26 mouse cellular contexts compared by ENCODE assay signal in genomic region chr8:12851241-12851640, GRCm38 (mm10).
"Had no signal": no experiment of that assay in that cellular context is flagged by ENCODE, and none has a peak within 500 bp of the region (broad histone marks: within the 10 kb centered on the region; RNA-seq: fewer than 3 reads in every experiment).

No protein-coding gene starts in this region.

- H3K27me3 ChIP-seq: heart, embryonic 13.5 days; heart, embryonic 15.5 days; hindbrain, embryonic 13.5 days; hindbrain, embryonic 15.5 days; limb, embryonic 13.5 days; limb, embryonic 15.5 days had no signal

- H3K4me3 ChIP-seq: gastrocnemius, adult 2 months; heart, adult 2 months; heart, embryonic 13.5 days; heart, embryonic 15.5 days; hindbrain, embryonic 13.5 days; hindbrain, embryonic 15.5 days; layer of hippocampus, adult 2 months; left cerebral cortex, adult 2 months; limb, embryonic 13.5 days; limb, embryonic 15.5 days; liver, embryonic 12.5 days had no signal

- H3K9me3 ChIP-seq: heart, embryonic 13.5 days; heart, embryonic 15.5 days; hindbrain, embryonic 13.5 days; hindbrain, embryonic 15.5 days; limb, embryonic 13.5 days; limb, embryonic 15.5 days; liver, embryonic 12.5 days had no signal

- H3K4me2 ChIP-seq: heart, embryonic 11.5 days; heart, embryonic 13.5 days; heart, embryonic 15.5 days; hindbrain, embryonic 13.5 days; hindbrain, embryonic 15.5 days; limb, embryonic 13.5 days; limb, embryonic 15.5 days; liver, embryonic 12.5 days had no signal

- H3K9ac ChIP-seq: heart, embryonic 13.5 days; heart, embryonic 15.5 days; hindbrain, embryonic 13.5 days; hindbrain, embryonic 15.5 days; limb, embryonic 13.5 days; limb, embryonic 15.5 days; liver, embryonic 12.5 days; liver, embryonic 14.5 days had no signal

- H3K27ac ChIP-seq: gastrocnemius, adult 2 months; heart, adult 2 months; heart, embryonic 13.5 days; heart, embryonic 15.5 days; hindbrain, embryonic 13.5 days; hindbrain, embryonic 15.5 days; hindbrain, postnatal 0 days; layer of hippocampus, adult 2 months; left cerebral cortex, adult 2 months; limb, embryonic 13.5 days; limb, embryonic 15.5 days; liver, embryonic 12.5 days; liver, embryonic 14.5 days had no signal

- H3K4me1 ChIP-seq: hindbrain, embryonic 13.5 days; hindbrain, embryonic 15.5 days; limb, embryonic 13.5 days; limb, embryonic 15.5 days; liver, embryonic 12.5 days had no signal

- ATAC-seq: hindbrain, postnatal 0 days; intestine, embryonic 16.5 days; liver, embryonic 12.5 days had no signal

- DNase-seq: gastrocnemius, adult 2 months; gastrocnemius, postnatal 14 days; gastrocnemius, postnatal 36 days; heart, adult 11 months; heart, adult 2 months; heart, postnatal 14 days; heart, postnatal 36 days; kidney, adult 11 months; kidney, adult 2 months; kidney, adult 9 months; kidney, postnatal 10 days; kidney, postnatal 25 days; kidney, postnatal 4 days had no signal
